Mouse (Mus musculus): ENCODE measurements around the gene Rock2.
"Not testable (repeated sequence)": the region's sequence is repeated elsewhere in the genome, so short reads cannot be mapped to it uniquely, and the experiment has no call there.

The Rock2 gene

DNA sequence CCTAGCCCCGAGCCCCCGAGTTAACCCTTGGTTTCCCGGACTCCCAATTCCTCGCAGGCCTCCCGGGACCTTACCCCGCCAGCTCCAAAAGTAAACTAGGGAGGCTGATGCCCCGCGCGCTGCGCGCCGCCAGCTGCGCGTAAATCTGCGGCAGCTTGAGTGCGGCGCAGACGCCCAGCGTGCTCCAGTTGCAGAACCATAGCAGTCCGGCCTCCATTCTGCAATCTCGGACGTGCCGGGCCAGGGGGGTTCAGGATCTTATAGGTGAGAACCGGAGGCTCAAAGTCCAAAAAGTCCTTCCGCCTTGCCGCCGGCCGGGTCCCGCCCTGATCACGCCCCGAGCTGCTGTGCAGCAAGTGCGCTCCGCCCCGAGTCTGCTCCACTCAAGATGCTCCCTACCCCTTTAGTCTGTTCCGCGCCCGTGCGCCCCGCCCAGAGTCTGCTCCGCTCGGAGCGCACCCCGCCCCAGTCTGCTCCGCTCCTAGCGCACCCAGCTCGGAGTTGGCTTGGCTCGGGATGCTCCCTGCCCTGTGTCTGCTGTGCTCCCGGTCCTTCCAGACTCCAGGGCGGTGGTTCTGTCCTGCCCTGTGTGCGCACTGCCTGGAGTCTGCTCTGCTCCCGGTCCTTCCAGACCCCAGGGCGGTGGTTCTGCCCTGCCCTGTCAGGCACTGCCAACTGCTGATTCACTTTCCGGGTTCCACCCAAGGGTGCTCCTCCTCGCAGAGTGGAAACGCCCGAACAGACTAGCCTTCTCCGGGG lies 105.2 kb downstream of the Rock2 start, which contains the start of gene Pqlc3:
TSS of gene Pqlc3 (minus strand) at position 670 of the 759 bp plus-strand sequence.
- DNase-seq (ENCODE audit: low spot score) = peak; percentile 86

DNA sequence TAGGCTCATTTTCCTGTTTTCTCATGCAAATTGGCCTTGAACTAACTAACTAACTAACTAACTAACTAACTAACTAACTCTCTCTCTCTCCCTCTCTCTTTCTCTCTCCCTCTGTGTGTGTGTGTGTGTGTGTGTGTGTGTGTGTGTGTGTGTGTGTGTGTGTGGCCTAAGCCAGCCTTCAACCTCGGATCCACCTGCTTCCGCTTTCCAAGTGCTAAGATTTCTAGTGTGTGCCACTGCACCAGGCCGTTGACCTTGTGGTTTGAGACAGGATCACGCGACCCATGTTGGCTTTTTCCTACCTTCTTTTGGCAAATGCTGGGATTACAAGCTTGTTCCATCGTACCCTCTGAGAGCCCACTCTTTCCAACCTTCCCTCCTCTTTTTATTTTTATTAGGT lies 105.9 kb downstream of the Rock2 start:
- no peak for DNase-seq (ENCODE audit: low spot score)

- DNase-seq (ENCODE audit: low spot score) = no peak
Observed at GRCm38 (mm10) chr12:17001211-17001610, 106.5 kb downstream of the Rock2 start.

DNA sequence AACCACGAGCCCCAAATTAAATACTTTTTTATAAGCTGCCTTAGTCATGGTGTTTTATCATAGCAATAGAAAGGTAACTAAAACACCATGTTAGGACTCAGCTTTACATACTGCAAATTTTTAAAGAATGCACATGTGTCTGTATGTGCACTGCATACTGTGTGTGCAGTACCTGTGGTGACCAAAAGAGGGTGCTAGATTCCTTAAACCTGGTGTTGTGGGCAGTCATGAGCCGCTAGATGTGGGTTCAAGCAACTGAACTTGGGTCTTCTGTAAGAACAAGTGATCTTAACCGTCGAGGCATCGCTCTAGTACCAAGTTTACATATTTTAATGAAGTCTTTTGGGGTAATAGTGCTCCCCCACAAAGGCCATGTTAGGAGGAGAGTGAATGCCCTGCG lies 114.8 kb downstream of the Rock2 start:
- no peak for DNase-seq (ENCODE audit: low spot score)

- DNase-seq (ENCODE audit: low spot score) = peak; percentile 77
Observed at GRCm38 (mm10) chr12:17011100-17011870, 116.6 kb downstream of the Rock2 start, which contains the start of gene 2410004P03Rik. TSS of gene 2410004P03Rik (minus strand) at chr12:17011727.

DNA sequence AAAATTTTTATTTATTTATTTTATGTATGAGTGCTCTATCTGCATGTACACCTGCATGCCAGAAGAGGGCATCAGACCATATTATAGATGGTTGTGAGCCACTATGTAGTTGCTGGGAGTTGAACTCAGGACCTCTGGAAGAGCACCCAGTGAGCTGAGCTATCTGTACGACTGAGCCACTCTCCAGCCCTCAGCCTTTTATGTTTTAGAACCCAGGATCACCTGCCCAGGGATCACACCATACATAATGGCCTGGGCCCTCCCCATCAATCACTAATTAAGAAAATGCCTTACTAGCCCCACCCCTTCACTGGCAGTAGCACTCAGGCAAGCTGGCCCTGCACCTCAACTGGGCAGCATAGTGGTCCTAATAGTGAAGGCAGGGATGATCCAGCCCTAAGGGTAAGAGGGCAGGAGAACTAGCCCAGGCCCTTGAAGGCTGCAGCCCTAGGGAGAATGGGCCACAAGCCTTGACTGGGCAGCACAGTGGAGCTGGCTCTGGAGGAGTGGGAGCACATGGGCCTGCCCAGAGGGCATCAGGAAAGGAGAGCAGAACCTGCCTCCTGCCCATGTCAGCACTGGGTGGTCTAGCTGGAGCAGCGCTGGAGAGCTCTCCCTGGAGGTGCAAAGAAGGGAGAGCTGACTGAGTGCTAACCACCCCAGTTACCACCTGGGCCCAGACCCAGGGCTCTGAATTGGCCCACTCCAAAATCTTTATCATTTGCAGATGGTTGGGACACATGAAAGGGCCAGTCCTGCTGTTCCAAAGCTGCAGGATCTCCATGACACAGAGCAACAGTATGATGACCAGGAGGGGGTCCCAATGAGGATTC lies 117.6 kb downstream of the Rock2 start:
- no peak for DNase-seq (ENCODE audit: low spot score)

- no peak for DNase-seq (ENCODE audit: low spot score)
Observed at GRCm38 (mm10) chr12:17015711-17016110, 121.0 kb downstream of the Rock2 start.

DNA sequence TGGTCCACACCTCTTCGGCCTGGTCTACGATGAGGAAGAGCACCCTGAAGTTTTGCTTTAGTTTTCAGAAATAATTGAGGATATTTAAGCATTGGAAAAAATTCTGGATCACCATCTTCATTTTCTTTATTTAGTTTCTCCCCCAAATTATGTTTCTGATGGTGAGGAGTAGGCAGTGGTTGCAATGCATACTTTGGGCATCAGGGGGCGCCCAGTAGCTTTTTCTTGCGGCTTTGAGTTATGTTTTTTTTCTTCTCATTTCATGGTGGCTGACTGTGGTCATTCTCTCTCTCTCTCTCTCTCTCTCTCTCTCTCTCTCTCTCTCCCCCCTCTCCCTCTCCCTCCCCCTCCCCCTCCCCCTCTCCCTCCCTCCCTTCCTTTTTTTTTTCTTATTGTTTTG lies 123.8 kb downstream of the Rock2 start:
- peak; percentile 46 for DNase-seq (ENCODE audit: low spot score)

DNA sequence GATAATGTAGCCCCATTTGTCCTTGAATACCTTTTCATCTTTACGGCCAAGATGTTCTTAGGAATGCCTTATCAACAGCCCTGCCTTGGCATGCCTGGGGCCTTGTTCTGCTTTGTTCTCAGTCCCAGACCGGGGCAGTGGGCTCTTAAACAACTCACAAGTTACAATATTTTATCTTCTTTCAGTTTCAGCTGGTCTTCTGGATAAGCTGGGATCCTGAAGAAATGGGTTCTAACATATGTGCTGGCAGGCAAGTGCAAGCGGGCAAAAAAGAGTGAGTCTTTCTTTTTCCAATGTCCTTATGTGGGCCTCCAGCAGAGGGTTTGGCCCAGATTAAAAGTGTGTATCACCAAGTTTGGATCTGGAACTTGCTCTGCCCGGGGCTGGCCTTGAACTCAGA lies 126.4 kb downstream of the Rock2 start:
- DNase-seq (ENCODE audit: low spot score) = not testable (repeated sequence)

DNA sequence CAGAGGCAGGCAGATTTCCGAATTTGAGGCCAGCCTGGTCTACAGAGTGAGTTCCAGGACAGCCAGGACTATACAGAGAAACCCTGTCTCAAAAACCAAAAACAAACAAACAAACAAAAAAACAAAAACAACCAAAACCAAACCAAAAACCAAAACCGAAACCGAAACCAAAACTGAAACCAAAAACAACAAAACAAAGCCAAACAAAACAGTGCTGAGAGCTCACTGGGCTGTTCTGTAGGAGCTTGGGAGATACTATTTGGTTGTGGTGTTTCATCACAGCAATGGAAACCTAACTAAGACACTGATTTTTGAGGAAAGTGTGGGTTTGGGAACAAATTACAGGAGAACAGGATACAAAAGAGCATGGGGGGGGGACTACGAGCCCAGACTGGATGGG lies 127.5 kb downstream of the Rock2 start:
- DNase-seq (ENCODE audit: low spot score) = no peak

DNA sequence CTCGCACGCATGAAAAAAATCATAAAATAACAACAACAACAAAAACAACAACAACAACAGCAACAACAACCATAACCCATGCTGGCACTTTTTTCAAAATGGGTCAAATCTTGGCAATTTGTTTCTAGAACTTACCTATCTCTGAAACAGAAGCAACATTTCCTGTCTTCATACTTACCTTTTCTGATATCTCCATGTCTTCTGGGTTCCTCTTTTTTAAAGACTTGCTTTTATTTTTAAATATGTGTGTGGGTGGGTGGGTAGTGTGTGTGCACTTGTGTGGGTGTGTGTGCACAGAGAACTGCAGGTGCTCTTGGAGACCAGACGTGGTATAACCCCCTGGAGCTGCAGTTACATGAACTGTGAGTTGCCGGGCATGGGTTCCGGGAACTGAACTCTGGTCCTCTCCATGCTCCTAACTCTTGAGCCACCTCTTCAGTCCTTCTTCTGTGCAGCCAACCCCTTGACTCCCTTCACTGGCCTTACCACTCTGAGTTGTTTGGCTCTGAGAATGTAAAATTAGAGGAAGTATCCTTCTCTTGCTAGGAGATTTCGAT lies 129.9 kb downstream of the Rock2 start:
- DNase-seq (ENCODE audit: low spot score) = no peak

- DNase-seq (ENCODE audit: low spot score) = peak; percentile 47
Observed at GRCm38 (mm10) chr12:17032694-17033463, 138.2 kb downstream of the Rock2 start.

DNA sequence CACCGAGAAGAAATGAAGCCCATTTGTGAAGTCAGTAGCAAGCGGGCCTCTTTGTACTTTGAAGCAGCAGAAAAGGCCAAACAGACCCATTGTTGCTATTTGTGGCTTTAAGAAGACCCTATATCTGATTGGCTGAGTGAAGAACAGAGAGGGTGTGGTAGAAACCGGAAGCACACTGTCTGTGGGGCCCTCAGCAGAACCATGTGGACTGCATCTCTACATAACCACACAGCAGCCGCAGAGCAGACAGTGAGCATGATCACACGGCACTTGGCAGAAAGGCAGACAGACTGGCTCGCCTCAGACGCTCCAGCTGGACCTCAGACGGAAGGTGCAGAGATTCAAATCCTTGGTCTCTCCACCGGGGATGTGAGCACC lies 138.8 kb downstream of the Rock2 start:
- DNase-seq (ENCODE audit: low spot score) = no peak

GRCm38 (mm10) chr12:17034671-17035070 lies 140.0 kb downstream of the Rock2 start:
- no peak for DNase-seq (ENCODE audit: low spot score)

DNA sequence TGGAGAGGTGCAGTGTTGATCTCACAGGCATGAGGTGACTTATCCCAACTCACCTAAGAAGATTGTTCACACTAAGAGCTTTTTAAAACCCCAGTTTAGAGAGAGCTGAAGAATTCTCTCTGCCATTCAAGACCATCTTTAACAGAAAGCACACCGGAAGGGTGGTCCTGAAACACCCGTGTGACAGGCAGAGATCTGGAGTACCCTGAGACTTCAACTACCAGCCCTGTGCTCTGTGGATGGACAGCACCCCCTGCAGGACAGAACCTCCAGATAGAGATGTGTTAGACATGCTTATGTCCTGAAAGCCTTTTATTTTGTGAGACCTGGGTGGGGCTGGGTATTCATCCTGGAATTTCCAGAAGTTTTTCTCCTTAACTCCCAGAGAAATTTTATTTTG lies 140.4 kb downstream of the Rock2 start:
- no peak for DNase-seq (ENCODE audit: low spot score)

- DNase-seq (ENCODE audit: low spot score) = no peak
Observed at GRCm38 (mm10) chr12:17036532-17036931, 141.8 kb downstream of the Rock2 start.

DNA sequence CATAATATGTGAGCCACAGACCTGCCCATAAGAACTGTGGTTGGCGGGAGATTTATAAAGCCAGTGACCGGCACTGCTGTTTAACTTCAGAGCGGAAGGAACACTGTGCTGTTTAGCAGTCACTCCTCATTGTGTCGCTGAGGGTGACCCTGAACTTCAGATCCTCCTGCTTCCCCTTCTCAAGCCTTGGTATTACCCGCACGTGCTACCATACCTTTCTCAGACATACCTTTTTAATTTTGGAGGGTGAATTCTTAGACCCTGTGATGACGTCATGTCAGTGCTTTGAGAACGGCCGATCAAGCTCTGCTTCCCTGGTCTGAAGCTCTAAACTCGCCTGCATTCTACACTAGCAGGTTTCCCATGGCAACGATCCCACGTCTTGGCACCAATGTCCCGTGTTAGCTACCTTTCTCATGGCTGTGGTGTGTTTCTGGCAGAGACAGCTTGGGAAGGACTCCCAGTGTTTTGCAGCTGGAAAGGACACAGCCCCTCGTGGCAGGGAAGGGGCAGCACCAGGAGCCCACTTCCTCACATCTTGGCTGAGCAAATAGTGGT lies 142.4 kb downstream of the Rock2 start:
- no peak for DNase-seq (ENCODE audit: low spot score)
